Mouse (Mus musculus): ENCODE data around the gene Mid1.
"Not testable (repeated sequence)": the region's sequence is repeated elsewhere in the genome, so short reads cannot be mapped to it uniquely, and the experiment has no call there.

The Mid1 gene

DNA sequence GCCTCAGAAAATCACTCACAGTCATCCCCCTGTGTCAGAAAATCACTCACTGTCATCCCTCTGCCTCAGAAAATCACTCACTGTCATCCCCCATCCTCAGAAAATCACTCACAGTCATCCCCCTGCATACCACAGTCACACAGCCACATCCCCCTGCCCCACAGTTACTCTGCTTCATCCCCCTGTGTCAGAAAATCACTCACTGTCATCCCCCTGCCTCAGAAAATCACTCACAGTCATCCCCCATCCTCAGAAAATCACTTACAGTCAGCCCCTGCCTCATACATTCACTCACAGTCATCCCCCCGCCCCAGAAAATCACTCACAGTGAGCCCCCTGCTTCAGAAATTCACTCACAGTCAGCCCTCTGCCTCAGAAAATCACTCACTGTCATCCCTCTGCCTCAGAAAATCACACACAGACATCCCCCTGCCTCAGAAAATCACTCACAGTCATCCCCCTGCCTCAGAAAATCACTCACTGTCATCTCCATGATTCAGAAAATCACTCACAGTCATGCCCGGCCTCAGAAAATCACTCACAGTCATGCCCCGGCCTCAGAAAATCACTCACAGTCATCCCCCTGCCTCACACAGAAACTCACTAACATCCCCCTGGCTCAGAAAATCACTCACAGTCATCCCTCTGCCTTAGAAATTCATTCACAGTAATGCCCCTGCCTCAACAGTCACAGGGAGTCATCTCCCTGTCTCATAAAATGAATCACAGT, 315.1 kb downstream of the Mid1 start:
- DNase-seq (ENCODE audit: low spot score in 2 of 2) = not testable (repeated sequence)

DNA sequence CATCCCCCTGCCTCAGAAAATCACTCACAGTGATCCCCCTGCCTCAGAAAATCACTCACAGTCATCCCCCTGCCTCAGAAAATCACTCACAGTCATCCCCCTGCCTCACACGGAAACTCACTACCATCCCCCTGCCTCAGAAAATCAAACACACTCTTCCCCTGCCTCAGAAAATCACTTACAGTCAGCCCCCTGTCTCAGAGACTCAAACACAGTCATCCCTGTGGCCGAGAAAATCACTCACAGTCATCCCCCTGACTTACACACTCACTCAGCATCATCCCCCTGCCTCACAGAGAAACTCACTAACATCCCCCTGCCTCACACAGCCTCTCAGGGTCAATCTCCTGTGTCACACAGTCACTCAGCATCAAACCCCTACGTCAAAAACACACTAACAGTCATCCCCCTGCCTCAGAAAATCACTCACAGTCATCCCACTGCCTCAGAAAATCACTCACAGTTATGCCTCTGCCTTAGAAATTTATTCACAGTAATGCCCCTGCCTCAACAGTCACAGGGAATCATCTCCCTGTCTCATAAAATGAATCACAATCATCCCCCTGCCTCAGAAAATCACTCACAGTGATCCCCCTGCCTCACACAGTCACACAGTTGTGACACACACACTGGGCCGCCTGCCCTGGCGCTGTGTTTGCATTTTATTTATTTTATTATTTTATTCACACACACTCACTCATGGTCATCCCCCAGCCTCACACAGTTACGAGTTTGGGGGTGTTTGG, 315.8 kb downstream of the Mid1 start:
- not testable (repeated sequence) for DNase-seq (ENCODE audit: low spot score in 2 of 2)

DNA sequence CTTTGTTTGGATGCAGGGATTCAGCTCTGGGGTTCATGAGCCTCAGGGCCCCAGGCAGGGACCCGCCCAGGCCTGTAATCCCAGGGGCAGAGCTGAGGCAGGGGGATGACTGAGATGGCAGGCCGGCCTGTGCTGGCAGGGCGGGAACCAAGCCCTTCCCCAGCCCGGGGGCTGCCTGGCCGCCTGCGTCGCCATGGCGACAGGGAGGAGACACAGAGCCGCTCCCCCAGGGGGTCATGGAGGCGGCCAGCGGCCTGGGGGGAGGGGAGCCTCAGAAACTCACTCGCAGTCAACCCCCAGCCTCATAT, 316.3 kb downstream of the Mid1 start:
- not testable (repeated sequence) for DNase-seq (ENCODE audit: low spot score in 2 of 2)

DNA sequence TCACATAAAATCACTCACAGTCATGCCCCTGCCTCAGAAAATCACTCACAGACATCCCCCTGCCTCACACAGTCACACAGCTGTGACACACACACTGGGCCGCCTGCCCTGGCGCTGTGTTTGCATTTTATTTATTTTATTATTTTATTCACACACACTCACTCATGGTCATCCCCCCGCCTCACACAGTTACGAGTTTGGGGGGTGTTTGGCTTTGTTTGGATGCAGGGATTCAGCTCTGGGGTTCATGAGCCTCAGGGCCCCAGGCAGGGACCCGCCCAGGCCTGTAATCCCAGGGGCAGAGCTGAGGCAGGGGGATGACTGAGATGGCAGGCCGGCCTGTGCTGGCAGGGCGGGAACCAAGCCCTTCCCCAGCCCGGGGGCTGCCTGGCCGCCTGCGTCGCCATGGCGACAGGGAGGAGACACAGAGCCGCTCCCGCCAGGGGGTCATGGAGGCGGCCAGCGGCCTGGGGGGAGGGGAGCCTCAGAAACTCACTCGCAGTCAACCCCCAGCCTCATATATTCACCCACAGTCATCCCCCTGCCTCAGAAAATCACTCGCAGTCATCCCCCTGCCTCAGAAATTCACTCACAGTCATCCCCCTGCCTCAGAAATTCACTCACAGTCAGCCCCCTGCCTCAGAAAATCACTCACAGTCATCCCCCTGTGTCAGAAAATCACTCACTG, 317.7 kb downstream of the Mid1 start:
- DNase-seq (ENCODE audit: low spot score in 2 of 2) = not testable (repeated sequence)

DNA sequence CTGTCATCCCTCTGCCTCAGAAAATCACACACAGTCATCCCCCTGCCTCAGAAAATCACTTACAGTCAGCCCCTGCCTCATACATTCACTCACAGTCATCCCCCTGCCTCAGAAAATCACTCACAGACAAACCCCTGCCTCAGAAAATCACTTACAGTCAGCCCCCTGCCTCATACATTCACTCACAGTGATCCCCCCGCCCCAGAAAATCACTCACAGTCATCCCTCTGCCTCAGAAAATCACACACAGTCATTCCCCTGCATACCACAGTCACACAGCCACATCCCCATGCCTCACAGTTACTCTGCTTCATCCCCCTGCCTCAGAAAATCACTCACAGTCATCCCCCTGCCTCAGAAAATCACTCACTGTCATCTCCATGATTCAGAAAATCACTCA, 318.5 kb downstream of the Mid1 start:
- DNase-seq (ENCODE audit: low spot score in 2 of 2) = not testable (repeated sequence)

DNA sequence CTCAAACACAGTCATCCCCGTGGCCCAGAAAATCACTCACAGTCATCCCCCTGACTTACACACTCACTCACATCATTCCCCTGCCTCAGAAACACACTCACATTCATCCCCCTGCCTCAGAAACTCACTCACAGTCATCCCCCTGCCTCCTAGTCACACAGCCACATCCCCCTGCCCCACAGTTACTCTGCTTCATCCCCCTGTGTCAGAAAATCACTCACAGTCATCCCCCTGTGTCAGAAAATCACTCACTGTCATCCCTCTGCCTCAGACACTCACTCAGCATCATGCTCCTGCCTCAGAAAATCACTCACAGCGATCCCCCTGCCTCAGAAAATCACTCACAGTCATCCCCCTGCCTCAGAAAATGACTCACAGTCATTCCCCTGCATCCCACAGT, 319.2 kb downstream of the Mid1 start:
- not testable (repeated sequence) for DNase-seq (ENCODE audit: low spot score in 2 of 2)

DNA sequence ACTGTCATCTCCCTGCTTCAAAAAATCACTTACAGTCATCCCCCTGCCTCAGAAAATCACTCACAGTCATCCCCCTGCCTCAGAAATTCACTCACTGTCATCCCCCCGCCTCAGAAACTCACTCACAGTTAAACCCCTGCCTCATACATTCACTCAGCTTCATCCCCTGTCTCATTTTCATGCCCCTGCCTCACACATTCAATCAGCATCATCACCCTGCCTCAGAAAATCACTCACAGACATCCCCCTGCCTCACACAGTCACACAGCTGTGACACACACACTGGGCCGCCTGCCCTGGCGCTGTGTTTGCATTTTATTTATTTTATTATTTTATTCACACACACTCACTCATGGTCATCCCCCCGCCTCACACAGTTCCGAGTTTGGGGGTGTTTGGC, 319.8 kb downstream of the Mid1 start:
- not testable (repeated sequence) for DNase-seq (ENCODE audit: low spot score in 2 of 2)

DNA sequence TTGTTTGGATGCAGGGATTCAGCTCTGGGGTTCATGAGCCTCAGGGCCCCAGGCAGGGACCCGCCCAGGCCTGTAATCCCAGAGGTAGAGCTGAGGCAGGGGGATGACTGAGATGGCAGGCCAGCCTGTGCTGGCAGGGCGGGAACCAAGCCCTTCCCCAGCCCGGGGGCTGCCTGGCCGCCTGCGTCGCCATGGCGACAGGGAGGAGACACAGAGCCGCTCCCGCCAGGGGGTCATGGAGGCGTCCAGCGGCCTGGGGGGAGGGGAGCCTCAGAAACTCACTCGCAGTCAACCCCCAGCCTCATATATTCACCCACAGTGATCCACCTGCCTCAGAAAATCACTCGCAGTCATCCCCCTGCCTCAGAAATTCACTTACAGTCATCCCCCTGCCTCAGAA, 320.2 kb downstream of the Mid1 start:
- not testable (repeated sequence) for DNase-seq (ENCODE audit: low spot score in 2 of 2)

DNA sequence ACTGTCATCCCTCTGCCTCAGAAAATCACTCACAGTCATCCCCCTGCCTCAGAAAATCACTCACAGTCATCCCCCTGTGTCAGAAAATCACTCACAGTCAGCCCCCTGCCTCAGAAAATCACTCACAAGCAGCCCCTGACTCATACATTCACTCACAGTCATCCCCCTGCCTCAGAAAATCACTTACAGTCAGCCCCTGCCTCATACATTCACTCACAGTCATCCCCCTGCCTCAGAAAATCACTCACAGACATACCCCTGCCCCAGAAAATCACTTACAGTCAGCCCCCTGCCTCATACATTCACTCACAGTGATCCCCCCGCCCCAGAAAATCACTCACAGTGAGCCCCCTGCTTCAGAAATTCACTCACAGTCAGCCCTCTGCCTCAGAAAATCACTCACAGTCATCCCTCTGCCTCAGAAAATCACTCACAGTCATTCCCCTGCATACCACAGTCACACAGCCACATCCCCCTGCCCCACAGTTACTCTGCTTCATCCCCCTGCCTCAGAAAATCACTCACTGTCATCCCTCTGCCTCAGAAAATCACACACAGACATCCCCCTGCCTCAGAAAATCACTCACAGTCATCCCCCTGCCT, 320.8 kb downstream of the Mid1 start:
- not testable (repeated sequence) for DNase-seq (ENCODE audit: low spot score in 2 of 2)

DNA sequence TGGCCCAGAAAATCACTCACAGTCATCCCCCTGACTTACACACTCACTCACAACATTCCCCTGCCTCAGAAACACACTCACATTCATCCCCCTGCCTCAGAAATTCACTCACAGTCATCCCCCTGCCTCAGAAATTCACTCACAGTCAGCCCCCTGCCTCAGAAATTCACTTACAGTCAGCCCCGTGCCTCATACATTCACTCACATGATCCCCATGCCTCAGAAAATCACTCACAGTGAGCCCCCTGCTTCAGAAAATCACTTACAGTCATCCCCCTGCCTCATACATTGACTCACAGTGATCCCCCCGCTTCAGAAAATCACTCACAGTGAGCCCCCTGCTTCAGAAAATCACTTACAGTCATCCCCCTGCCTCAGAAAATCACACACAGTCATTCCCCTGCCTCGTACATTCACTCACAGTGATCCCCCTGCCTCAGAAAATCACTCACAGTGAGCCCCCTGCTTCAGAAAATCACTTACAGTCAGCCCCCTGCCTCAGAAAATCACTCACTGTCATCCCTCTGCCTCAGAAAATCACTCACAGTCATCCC, 321.8 kb downstream of the Mid1 start:
- not testable (repeated sequence) for DNase-seq (ENCODE audit: low spot score in 2 of 2)

DNA sequence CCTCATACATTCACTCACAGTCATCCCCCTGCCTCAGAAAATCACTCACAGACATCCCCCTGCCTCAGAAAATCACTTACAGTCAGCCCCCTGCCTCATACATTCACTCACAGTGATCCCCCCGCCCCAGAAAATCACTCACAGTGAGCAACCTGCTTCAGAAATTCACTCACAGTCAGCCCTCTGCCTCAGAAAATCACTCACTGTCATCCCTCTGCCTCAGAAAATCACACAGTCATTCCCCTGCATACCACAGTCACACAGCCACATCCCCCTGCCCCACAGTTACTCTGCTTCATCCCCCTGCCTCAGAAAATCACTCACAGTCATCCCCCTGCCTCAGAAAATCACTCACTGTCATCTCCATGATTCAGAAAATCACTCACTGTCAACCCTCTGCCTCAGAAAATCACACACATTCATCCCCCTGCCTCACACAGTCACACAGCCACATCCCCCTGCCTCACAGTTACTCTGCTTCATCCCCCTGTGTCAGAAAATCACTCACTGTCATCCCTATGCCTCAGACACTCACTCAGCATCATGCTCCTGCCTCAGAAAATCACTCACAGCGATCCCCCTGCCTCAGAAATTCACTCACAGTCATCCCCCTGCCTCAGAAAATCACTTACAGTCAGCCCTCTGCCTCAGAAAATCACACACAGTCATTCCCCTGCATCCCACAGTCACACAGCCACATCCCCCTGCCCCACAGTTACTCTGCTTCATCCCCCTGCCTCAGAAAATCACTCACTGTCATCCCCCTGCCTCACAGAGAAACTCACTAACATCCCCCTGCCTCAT, 322.6 kb downstream of the Mid1 start:
- DNase-seq (ENCODE audit: low spot score in 2 of 2) = not testable (repeated sequence)

DNA sequence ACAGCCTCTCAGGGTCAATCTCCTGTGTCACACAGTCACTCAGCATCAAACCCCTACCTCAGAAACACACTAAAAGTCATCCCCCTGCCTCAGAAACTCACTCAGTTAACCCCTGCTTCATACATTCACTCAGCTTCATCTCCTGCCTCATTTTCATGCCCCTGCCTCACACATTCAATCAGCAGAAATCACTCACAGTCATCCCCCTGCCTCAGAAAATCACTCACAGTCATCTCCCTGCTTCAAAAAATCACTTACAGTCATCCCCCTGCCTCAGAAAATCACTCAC, 323.1 kb downstream of the Mid1 start:
- DNase-seq (ENCODE audit: low spot score in 2 of 2) = not testable (repeated sequence)

DNA sequence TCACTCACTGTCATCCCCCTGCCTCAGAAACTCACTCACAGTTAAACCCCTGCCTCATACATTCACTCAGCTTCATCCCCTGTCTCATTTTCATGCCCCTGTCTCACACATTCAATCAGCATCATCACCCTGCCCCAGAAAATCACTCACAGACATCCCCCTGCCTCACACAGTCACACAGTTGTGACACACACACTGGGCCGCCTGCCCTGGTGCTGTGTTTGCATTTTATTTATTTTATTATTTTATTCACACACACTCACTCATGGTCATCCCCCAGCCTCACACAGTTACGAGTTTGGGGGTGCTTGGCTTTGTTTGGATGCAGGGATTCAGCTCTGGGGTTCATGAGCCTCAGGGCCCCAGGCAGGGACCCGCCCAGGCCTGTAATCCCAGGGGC, 323.6 kb downstream of the Mid1 start:
- DNase-seq (ENCODE audit: low spot score in 2 of 2) = not testable (repeated sequence)

DNA sequence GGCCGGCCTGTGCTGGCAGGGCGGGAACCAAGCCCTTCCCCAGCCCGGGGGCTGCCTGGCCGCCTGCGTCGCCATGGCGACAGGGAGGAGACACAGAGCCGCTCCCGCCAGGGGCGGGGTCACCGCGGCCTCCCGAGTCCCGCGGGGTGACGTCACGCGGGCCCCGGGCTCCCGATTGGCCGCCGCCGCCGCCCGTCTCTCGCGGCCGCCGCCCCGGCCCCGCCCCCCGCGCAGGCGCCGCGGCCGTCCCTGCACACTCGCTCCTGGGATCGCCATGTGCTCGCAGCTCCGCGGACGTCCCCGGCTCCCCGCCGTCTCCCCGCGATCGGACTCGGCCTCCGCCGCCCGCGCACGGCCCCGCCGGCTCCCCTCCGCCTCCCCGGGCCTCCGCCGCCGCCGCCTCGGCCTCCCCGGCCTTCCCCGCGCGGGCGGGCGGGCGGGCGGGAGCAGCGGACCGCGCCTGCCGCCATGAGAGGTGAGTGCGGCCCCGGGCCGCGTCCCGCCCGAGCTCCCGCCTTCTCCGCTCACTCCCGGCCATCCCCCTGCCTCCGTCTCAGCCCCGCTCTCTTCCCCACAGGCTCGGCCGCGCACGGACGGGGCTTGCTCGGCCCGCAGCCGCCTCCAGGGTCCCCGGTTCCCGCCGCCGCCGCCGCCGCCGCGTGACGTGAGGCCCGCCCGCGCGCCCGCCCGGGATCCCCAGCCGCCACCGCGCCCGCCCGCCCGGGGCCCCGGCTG, 324.2 kb downstream of the Mid1 start, which contains the start of gene Gm21887:
Gene Gm21887 (plus strand): TSS at position 644 of the 735 bp plus-strand sequence.
- DNase-seq (ENCODE audit: low spot score in 2 of 2) = peak; percentile 91 to 98

DNA sequence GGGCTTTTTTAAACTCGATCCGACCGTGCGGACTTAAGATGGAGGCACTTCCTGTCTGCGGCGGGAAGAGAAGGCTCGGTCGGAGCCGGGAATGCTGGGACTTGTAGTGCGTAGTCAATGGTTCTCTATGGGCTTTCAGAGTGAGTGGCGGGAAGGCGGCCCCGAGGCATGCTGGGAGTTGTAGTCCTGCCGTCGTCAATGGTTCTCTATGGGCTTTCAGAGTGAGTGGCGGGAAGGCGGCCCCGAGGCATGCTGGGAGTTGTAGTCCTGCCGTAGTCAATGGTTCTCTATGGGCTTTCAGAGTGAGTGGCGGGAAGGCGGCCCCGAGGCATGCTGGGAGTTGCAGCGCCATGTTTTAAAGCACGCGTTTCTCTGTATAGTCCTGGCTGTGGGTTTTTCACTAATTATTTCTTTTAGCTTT, 324.8 kb downstream of the Mid1 start:
- DNase-seq (ENCODE audit: low spot score in 2 of 2) = peak; percentile 100

DNA sequence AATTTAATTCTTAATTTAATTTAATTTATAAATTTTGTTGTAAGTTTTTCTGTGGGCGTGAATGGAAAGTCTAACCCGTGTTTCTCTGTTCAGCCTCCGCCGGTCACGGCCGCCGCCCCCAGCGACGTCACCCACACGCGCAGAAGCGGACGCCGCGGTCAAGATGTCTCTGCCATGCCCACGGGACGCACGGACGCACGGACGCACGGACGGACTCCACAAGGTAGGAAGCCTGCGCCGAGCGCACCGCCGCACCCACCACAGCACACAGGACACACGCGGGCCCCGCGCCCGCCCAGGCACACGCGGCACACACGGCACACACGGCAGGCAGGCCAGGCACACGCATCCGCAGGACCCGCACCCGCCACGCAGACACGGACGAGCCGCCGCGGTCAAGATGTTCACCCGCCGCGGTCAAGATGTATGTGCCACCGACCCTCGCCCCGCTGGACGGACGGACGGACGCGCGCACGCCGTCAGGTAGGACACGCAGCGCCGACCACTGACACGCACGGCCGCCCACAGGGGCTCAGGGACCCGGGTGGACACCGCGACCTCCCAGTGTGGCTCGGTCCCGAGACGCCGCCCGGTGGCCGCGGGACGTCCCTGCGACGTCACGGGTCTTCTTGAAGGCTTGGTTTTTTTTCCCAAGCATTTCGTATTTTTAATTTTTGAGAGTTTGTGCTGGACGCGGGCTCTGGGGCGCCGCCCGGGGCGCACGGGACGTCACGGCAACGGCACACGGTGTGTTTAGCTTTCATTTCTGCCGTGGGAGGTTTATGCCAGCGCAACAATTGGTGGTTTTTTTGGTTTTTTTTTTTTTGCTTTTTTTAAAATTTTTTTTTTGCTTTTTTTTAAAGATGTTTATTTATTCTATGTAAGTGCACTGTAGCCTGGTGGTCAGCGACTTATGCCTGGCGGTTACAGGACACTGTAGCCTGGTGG, 325.9 kb downstream of the Mid1 start:
- peak in 1 of 2 experiments; percentile 66 for DNase-seq (ENCODE audit: low spot score in 2 of 2)

DNA sequence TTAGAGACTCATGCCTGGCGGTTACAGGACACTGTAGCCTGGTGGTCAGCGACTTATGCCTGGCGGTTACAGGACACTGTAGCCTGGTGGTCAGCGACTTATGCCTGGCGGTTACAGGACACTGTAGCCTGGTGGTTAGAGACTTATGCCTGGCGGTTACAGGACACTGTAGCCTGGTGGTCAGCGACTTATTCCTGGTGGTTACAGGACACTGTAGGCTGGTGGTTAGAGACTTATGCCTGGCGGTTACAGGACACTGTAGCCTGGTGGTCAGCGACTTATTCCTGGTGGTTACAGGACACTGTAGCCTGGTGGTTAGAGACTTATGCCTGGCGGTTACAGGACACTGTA, 326.5 kb downstream of the Mid1 start:
- not testable (repeated sequence) for DNase-seq (ENCODE audit: low spot score in 2 of 2)

DNA sequence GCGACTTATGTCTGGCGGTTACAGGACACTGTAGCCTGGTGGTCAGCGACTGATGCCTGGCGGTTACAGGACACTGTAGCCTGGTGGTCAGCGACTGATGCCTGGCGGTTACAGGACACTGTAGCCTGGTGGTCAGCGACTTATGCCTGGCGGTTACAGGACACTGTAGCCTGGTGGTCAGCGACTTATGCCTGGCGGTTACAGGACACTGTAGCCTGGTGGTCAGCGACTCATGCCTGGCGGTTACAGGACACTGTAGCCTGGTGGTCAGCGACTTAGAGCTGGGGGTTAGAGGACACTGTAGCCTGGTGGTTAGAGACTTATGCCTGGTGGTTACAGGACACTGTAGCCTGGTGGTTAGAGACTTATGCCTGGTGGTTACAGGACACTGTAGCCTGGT, 328.4 kb downstream of the Mid1 start:
- DNase-seq (ENCODE audit: low spot score in 2 of 2) = not testable (repeated sequence)

DNA sequence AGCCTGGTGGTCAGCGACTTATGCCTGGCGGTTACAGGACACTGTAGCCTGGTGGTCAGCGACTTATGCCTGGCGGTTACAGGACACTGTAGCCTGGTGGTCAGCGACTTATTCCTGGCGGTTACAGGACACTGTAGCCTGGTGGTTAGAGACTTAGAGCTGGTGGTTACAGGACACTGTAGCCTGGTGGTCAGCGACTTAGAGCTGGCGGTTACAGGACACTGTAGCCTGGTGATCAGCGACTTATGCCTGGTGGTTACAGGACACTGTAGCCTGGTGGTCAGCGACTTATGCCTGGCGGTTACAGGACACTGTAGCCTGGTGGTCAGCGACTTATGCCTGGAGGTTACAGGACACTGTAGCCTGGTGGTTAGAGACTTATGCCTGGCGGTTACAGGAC, 329.0 kb downstream of the Mid1 start:
- not testable (repeated sequence) for DNase-seq (ENCODE audit: low spot score in 2 of 2)
